Mouse (Mus musculus) stomach, embryonic 15.5 days (tissue): ENCODE data around the gene Gsg1. TPM values are rescaled to one million over a fixed set of nuclear protein-coding genes. Genes with fewer than 3 reads are reported as not detected.

Experiments
- ATAC-seq: fragments of 200-750 bp; cut with Nextera tagmentation; 2 replicates; pipeline ENCODE4 v1.8.0; 2017; ENCODE audit warnings: low read depth, moderate number of reproducible peaks, moderate TSS enrichment; ENCODE audit not compliant: insufficient read depth, low FRiP score
- H3K27ac ChIP-seq: fragments of 300-500 bp; sonication (generic); 2 replicates; pipeline ENCODE4 v1.5.1; 2015; ENCODE audit warnings: mild to moderate bottlenecking, inconsistent platforms
- H3K27me3 ChIP-seq: fragments of 300-500 bp; sonication (generic); replicated peaks from 2 replicates; pipeline ENCODE4 v1.6.1; 2015; ENCODE audit warnings: inconsistent platforms
- H3K36me3 ChIP-seq: fragments of 300-500 bp; sonication (generic); 2 replicates; pipeline ENCODE4 v1.6.1; 2015; ENCODE audit warnings: inconsistent platforms
- H3K4me1 ChIP-seq: fragments of 300-500 bp; sonication (generic); 2 replicates; pipeline ENCODE4 v1.6.1; 2015; ENCODE audit warnings: inconsistent platforms
- H3K4me2 ChIP-seq: fragments of 300-500 bp; sonication (generic); 2 replicates; pipeline ENCODE4 v1.6.1; 2015; ENCODE audit warnings: mild to moderate bottlenecking, inconsistent platforms
- H3K4me3 ChIP-seq: fragments of 300-500 bp; sonication (generic); replicated peaks from 2 replicates; pipeline ENCODE4 v1.5.1; 2015; ENCODE audit warnings: inconsistent platforms
- H3K9ac ChIP-seq: fragments of 300-500 bp; sonication (generic); 2 replicates; pipeline ENCODE4 v1.6.1; 2015; ENCODE audit warnings: inconsistent platforms
- H3K9me3 ChIP-seq: fragments of 300-500 bp; sonication (generic); 2 replicates; pipeline ENCODE4 v1.6.1; 2016; ENCODE audit warnings: inconsistent platforms
- WGBS: fragments of 180-500 bp; shearing (Covaris S2); methylation state at CpG from one replicate; pipeline ENCODE4 v1.1.7; 2015; 5-methylcytosine and 5-hydroxymethylcytosine counted together
- polyA plus RNA-seq: library from polyadenylated mRNA; unstranded; fragments of >200 nt; fragmentation: Nextera tagmentation; extraction: Ambion mirVana; gene quantifications from 2 replicates; pipeline ENCODE4 v1.2.1, GENCODE M21; 2015

Gene Gsg1
- 0.17 and 0.72 TPM in 2 replicates for polyA plus RNA-seq

DNA sequence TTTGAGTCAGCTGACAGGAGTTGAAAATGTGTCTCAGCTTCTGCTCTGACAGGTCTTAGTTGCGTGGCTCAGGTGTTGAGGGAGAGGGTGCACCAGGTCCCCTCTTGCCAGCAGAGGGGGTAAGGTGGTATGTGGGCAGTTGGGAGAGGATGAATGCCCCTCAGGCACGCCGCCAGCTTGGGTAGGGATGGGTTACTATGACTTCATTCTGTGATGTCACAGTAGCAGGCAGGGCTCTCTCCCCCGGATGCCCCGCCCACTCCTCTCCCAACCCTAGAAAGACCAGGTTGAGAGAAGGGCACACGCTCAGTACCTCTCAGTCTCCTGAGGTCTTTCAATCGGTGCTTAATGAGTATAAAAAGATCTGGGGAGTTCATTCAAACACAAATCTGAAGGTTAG lies at the start of gene Gsg1:
TSS of gene Gsg1 (minus strand) at position 199 of the 400 bp plus-strand sequence.
- 83% methylated on average over 7 of the region's 7 CpGs for WGBS

DNA sequence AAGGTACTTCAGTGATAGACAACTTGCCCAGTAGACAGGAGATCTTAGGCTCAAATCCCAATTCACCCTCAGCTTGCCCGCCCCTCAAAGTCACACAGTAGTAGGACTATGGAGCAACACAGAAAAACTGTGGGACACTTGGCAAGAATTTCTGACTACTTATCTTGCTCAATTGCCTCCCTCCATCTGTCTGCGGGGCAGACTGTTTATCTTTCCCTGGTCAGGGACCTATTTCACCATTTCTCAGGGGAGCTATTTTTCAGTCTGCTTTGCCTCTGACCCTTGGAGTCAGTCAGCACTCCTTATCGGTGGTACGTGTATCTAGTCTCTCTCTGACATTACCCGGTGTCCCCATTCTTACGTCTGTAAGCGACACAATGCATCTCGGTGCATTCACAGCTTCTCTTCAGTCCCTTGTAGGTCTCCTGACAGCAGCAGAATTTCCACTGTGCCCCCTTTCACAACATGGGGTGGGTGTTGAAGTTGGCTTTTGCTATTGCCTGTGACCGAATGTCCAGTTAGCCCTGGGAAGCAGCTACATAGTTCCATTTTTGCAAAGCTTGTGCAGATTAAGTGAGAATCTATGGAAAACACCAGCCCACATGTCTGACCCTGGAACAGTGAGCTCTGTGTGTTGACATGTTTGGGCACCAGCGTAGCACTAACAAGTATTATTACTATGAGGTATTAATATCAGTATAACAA lies 48.4 kb upstream of the Gsg1 start:
- Histone ChIP-seq H3K36me3 (no peaks in the 10 kb centered on the region), H3K4me3 (no peak overlapping the region), H3K9me3 (no peaks in the 10 kb centered on the region), H3K9ac (no peak overlapping the region), H3K27me3 (no peaks in the 10 kb centered on the region), H3K27ac (no peak overlapping the region), H3K4me2 (no peak overlapping the region), H3K4me1 (0 out of 2 replicates have a peak, but pooled peaks cover 4% of the 10 kb centered on the region)
- WGBS = 64% methylated on average over 10 of the region's 10 CpGs
- no peak for ATAC-seq

More for the DNA sequence above, at the start of gene Gsg1:
- ATAC-seq = no peak
- Histone ChIP-seq H3K4me2 (no peak within 1 kb of the TSS), H3K4me1 (peaks cover 21% of the 10 kb centered on the region), H3K27ac (no peak within 1 kb of the TSS), H3K4me3 (no peak within 1 kb of the TSS), H3K36me3 (no peaks in the 10 kb centered on the region), H3K9ac (no peak within 1 kb of the TSS), H3K27me3 (no peaks in the 10 kb centered on the region), H3K9me3 (no peaks in the 10 kb centered on the region)

DNA sequence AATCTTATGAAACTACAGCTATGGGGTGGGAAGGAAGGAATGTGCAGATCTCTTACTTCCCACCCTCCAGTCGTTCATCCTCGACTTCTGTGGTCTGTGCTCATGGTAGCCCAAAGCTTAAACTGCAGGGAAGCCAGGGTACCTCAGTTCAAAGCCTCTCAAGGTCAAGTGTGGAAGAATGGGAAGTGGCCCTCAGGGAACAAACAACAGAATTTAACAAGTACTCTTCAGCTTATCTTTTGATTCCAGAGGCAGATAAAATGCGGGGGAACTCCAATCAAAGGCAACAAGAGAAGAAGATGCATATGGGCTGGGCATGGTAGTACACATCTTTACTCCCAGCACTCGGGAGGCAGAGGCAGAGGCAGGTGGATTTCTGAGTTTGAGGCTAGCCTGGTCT lies 46.3 kb upstream of the Gsg1 start:
- H3K9me3 ChIP-seq = no peaks in the 10 kb centered on the region
- H3K36me3 ChIP-seq = no peaks in the 10 kb centered on the region
- 72% methylated on average over 4 of the region's 4 CpGs for WGBS
- no peak overlapping the region for H3K4me2 ChIP-seq
- 0 out of 2 replicates have a peak, but pooled peaks cover 4% of the 10 kb centered on the region for H3K4me1 ChIP-seq
- H3K27me3 ChIP-seq = no peaks in the 10 kb centered on the region
- H3K27ac ChIP-seq = no peak overlapping the region
- H3K4me3 ChIP-seq = no peak overlapping the region
- ATAC-seq = no peak
- no peak overlapping the region for H3K9ac ChIP-seq

GRCm38 (mm10) chr6:135299024-135299550 lies 44.9 kb upstream of the Gsg1 start:
- Histone ChIP-seq H3K9ac (no peak overlapping the region), H3K27ac (no peak overlapping the region), H3K36me3 (no peaks in the 10 kb centered on the region), H3K27me3 (no peaks in the 10 kb centered on the region), H3K9me3 (no peaks in the 10 kb centered on the region), H3K4me1 (0 out of 2 replicates have a peak, but pooled peaks cover under 1% of the 10 kb centered on the region), H3K4me2 (no peak overlapping the region), H3K4me3 (no peak overlapping the region)
- 75% methylated on average over 7 of the region's 7 CpGs for WGBS
- no peak for ATAC-seq

GRCm38 (mm10) chr6:135297570-135297969 lies 43.4 kb upstream of the Gsg1 start:
- H3K4me2 ChIP-seq = no peak overlapping the region
- 72% methylated on average over 7 of the region's 7 CpGs for WGBS
- H3K4me3 ChIP-seq = no peak overlapping the region
- no peaks in the 10 kb centered on the region for H3K4me1 ChIP-seq
- no peak for ATAC-seq
- H3K27me3 ChIP-seq = no peaks in the 10 kb centered on the region
- no peak overlapping the region for H3K27ac ChIP-seq
- no peaks in the 10 kb centered on the region for H3K36me3 ChIP-seq
- no peaks in the 10 kb centered on the region for H3K9me3 ChIP-seq
- H3K9ac ChIP-seq = no peak overlapping the region

- H3K4me3 ChIP-seq = no peak overlapping the region
- 57% methylated on average over 17 of the region's 17 CpGs for WGBS
- H3K4me2 ChIP-seq = 0 out of 2 replicates have a peak overlapping the region, but pooled peaks have one; percentile 1
- no peak overlapping the region for H3K9ac ChIP-seq
- ATAC-seq = no peak
- H3K27ac ChIP-seq = peak overlapping the region; percentile 38; the same call in 1 of the 2 replicates
- no peaks in the 10 kb centered on the region for H3K27me3 ChIP-seq
- H3K4me1 ChIP-seq = no peaks in the 10 kb centered on the region
- H3K36me3 ChIP-seq = no peaks in the 10 kb centered on the region
- H3K9me3 ChIP-seq = no peaks in the 10 kb centered on the region
Measured at GRCm38 (mm10) chr6:135296267-135296666, 42.1 kb upstream of the Gsg1 start.

- Histone ChIP-seq H3K4me2 (no peak overlapping the region), H3K27ac (peak overlapping the region; percentile 33; the same call in 1 of the 2 replicates), H3K9ac (no peak overlapping the region), H3K27me3 (no peaks in the 10 kb centered on the region), H3K36me3 (no peaks in the 10 kb centered on the region), H3K4me1 (no peaks in the 10 kb centered on the region), H3K4me3 (no peak overlapping the region), H3K9me3 (no peaks in the 10 kb centered on the region)
- peak; percentile 41; the same call in 1 of the 2 replicates for ATAC-seq
- WGBS = 64% methylated on average over 11 of the region's 11 CpGs
Measured at GRCm38 (mm10) chr6:135295082-135295861, 41.1 kb upstream of the Gsg1 start.

DNA sequence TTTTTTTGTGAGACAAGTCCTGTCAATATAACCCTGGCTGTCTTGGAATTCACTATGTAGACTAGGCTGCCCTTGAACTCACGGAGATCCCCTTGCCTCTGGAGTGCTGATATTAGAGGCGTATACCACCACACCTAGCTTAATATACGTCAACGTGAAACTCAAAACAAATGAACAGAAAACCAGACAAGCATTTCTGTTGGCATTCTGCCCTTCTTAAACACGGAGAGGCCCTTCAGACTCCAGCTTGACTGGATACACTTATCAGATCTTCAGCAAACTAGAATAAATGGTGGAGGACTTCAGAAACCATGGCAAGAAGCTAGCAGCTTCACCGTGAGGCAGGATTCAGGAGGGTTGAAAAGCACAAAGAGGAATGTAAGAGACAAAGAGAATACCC lies 40.0 kb upstream of the Gsg1 start:
- Histone ChIP-seq H3K9ac (no peak overlapping the region), H3K4me2 (no peak overlapping the region), H3K4me3 (no peak overlapping the region), H3K9me3 (no peaks in the 10 kb centered on the region), H3K27ac (peak overlapping the region; percentile 12; the same call in 1 of the 2 replicates), H3K36me3 (no peaks in the 10 kb centered on the region), H3K27me3 (no peaks in the 10 kb centered on the region), H3K4me1 (no peaks in the 10 kb centered on the region)
- WGBS = 48% methylated on average over 6 of the region's 6 CpGs
- no peak for ATAC-seq

- Histone ChIP-seq H3K4me3 (no peak overlapping the region), H3K4me2 (no peak overlapping the region), H3K27ac (no peak overlapping the region), H3K36me3 (no peaks in the 10 kb centered on the region), H3K27me3 (no peaks in the 10 kb centered on the region), H3K9ac (no peak overlapping the region), H3K9me3 (no peaks in the 10 kb centered on the region), H3K4me1 (no peaks in the 10 kb centered on the region)
- 49% methylated on average over 4 of the region's 4 CpGs for WGBS
- ATAC-seq = 0 out of 2 replicates have a peak, but pooled peaks have one; percentile 37
Measured at GRCm38 (mm10) chr6:135292391-135292790, 38.2 kb upstream of the Gsg1 start.

DNA sequence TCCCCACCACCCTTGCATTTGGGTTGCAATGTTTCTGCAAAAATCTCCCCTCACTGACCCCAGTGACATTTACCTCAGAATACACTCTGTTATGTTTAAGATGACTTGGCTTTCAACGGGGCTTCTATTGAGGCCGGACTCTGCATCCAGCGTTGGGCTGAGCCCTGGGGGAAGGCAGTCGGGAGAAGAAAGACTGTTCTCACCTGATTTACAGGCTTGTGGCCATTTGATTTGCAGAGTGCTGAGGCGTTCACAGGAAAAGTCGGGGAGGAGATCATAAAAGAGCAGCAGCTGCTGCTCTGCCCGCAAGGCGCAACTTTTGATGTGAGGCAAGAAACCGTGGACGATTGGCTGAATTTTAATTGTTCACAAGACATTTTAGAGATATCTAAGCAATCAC lies 25.7 kb upstream of the Gsg1 start:
- no peak overlapping the region for H3K27ac ChIP-seq
- no peak overlapping the region for H3K9ac ChIP-seq
- H3K36me3 ChIP-seq = no peaks in the 10 kb centered on the region
- no peaks in the 10 kb centered on the region for H3K9me3 ChIP-seq
- no peak overlapping the region for H3K4me3 ChIP-seq
- H3K4me1 ChIP-seq = no peaks in the 10 kb centered on the region
- H3K4me2 ChIP-seq = no peak overlapping the region
- no peaks in the 10 kb centered on the region for H3K27me3 ChIP-seq
- ATAC-seq = no peak
- WGBS = 35% methylated on average over 10 of the region's 10 CpGs

GRCm38 (mm10) chr6:135279286-135279685 lies 25.1 kb upstream of the Gsg1 start:
- Histone ChIP-seq H3K9me3 (no peaks in the 10 kb centered on the region), H3K9ac (no peak overlapping the region), H3K27me3 (no peaks in the 10 kb centered on the region), H3K36me3 (no peaks in the 10 kb centered on the region), H3K4me1 (no peaks in the 10 kb centered on the region), H3K27ac (no peak overlapping the region), H3K4me3 (no peak overlapping the region), H3K4me2 (no peak overlapping the region)
- WGBS = 53% methylated on average over 5 of the region's 5 CpGs
- no peak for ATAC-seq

GRCm38 (mm10) chr6:135278302-135278701 lies 24.2 kb upstream of the Gsg1 start:
- no peak for ATAC-seq

More at GRCm38 (mm10) chr6:135278302-135278701, 24.2 kb upstream of the Gsg1 start:
- Histone ChIP-seq H3K4me2 (no peak overlapping the region), H3K36me3 (no peaks in the 10 kb centered on the region), H3K9me3 (no peaks in the 10 kb centered on the region), H3K9ac (no peak overlapping the region), H3K4me1 (no peaks in the 10 kb centered on the region), H3K4me3 (no peak overlapping the region), H3K27me3 (no peaks in the 10 kb centered on the region), H3K27ac (no peak overlapping the region)
- WGBS = 88% methylated on average over 6 of the region's 6 CpGs
